Mouse (Mus musculus) heart, postnatal 0 days (tissue): Measurements from ENCODE around the gene Cdyl2.

Experiments
- CTCF ChIP-seq: IDR thresholded peaks from 2 replicates; pipeline ENCODE4 v1.5.1; 2016; ENCODE audit warnings: antibody characterized with exemption, control low read depth, low read depth
- EP300 ChIP-seq: IDR thresholded peaks from 2 replicates; pipeline ENCODE4 v1.6.1; 2016; ENCODE audit warnings: antibody characterized with exemption, low read depth

GRCm38 (mm10) chr8:116543366-116543765 is 189.4 kb downstream of the Cdyl2 start:
- TF ChIP-seq CTCF (no peak), EP300 (no peak)
